Comparison of ENCODE assay signal across 8 mouse cellular contexts in the genomic region with DNA sequence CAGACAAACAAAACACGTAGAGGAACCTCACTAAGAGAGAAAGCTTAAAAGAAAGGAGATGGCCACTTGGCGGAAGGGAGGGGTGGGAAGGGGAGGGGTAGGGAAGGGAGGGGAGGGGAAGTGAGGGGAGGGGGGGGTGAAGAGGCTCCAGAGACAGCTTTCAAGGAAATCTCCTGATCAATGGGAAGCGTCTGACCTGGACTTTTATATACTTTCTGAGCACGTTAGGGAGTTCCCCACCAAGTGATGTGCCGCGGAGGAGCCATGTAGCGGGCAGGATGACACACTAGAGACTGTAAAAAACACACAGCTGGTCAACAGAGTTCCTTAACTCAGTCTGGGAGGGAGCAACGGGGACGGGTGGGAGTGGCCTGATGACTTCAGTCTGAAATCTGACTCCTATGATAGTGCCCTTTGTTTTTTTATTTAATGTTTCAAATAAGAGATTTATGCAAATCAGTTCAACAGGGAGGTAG. TPM values are rescaled to one million over a fixed set of nuclear protein-coding genes. Genes with fewer than 3 reads are reported as not detected.
A peak's percentile ranks its signal among the peaks of the same experiment; 100 is the strongest.
DNase-seq lines count a peak whose midpoint lies in the region; ATAC-seq lines count a peak whose summit lies in the region.

No protein-coding gene starts in this region.

- no peaks in the 10 kb centered on the region for H3K9me3 ChIP-seq in forebrain, embryonic 11.5 days (ENCODE audit: control insufficient read depth, low read length)
- no peaks in the 10 kb centered on the region for H3K9me3 ChIP-seq in hindbrain, embryonic 11.5 days (ENCODE audit: control insufficient read depth, low read length)
- no peaks in the 10 kb centered on the region for H3K9me3 ChIP-seq in liver, embryonic 13.5 days (replicated peaks)
- H3K9me3 ChIP-seq in neural tube, embryonic 11.5 days (ENCODE audit: control insufficient read depth, low read length): no peaks in the 10 kb centered on the region

- H3K4me1 ChIP-seq in forebrain, embryonic 11.5 days (replicated peaks; ENCODE audit: control insufficient read depth, insufficient read depth, low read length): peaks cover 3% of the 10 kb centered on the region; the same call in 1 of the 2 replicates
- H3K4me1 ChIP-seq in hindbrain, embryonic 11.5 days (replicated peaks; ENCODE audit: control insufficient read depth, insufficient read depth, low read length): no peaks in the 10 kb centered on the region
- peaks cover 35% of the 10 kb centered on the region for H3K4me1 ChIP-seq in liver, embryonic 13.5 days (replicated peaks)
- H3K4me1 ChIP-seq in neural tube, embryonic 11.5 days (ENCODE audit: control insufficient read depth, insufficient read depth, low read length): 0 out of 2 replicates have a peak, but pooled peaks cover 7% of the 10 kb centered on the region

- peak; percentile 47 to 58 for DNase-seq in spleen, adult 18-20 months
- DNase-seq in spleen, adult 12 weeks (ENCODE audit: low spot score): no peak
- DNase-seq in forebrain, embryonic 11.5 days (ENCODE audit: low spot score): no peak
- DNase-seq in hindbrain, embryonic 11.5 days (ENCODE audit: low spot score): peak; percentile 55
- DNase-seq in liver, embryonic 13.5 days: no peak
- DNase-seq in neural tube, embryonic 11.5 days (ENCODE audit: low spot score): peak; percentile 63
- DNase-seq in frontal cortex, postnatal 10 days (ENCODE audit: low spot score in 2 of 2): no peak
- no peak for DNase-seq in cerebellum, adult 8-10 months

- H3K27ac ChIP-seq in forebrain, embryonic 11.5 days (ENCODE audit: low read depth, low read length): no peak overlapping the region; the same call in 1 of the 2 replicates
- no peak overlapping the region for H3K27ac ChIP-seq in hindbrain, embryonic 11.5 days (ENCODE audit: low read depth, low read length)
- H3K27ac ChIP-seq in liver, embryonic 13.5 days: peak overlapping the region; percentile 31; the same call in 1 of the 2 replicates
- H3K27ac ChIP-seq in neural tube, embryonic 11.5 days (ENCODE audit: low read depth, low read length): peak overlapping the region; percentile 49; the same call in 1 of the 2 replicates

- H3K9ac ChIP-seq in forebrain, embryonic 11.5 days (ENCODE audit: low read length): peak overlapping the region; percentile 27; the same call in 1 of the 2 replicates
- no peak overlapping the region for H3K9ac ChIP-seq in hindbrain, embryonic 11.5 days (ENCODE audit: low read depth, low read length)
- H3K9ac ChIP-seq in liver, embryonic 13.5 days: no peak overlapping the region
- H3K9ac ChIP-seq in neural tube, embryonic 11.5 days (ENCODE audit: low read length): peak overlapping the region; percentile 37; the same call in 1 of the 2 replicates

- peak overlapping the region; percentile 24 for H3K4me3 ChIP-seq in forebrain, embryonic 11.5 days (ENCODE audit: low read depth, low read length)
- H3K4me3 ChIP-seq in hindbrain, embryonic 11.5 days (ENCODE audit: low read depth, low read length): no peak overlapping the region
- H3K4me3 ChIP-seq in liver, embryonic 13.5 days (replicated peaks): peak overlapping the region; percentile 49; the same call in 1 of the 2 replicates
- peak overlapping the region; percentile 27 for H3K4me3 ChIP-seq in neural tube, embryonic 11.5 days (ENCODE audit: low read depth, low read length)

- 3% methylated on average over 8 of the region's 9 CpGs for WGBS in forebrain, embryonic 11.5 days
- under 1% methylated on average over 7 of the region's 9 CpGs for WGBS in hindbrain, embryonic 11.5 days
- 3% methylated on average over 8 of the region's 9 CpGs for WGBS in liver, embryonic 13.5 days (ENCODE audit: insufficient replicate concordance)
- 0% methylated on average over 8 of the region's 9 CpGs for WGBS in neural tube, embryonic 11.5 days

- H3K4me2 ChIP-seq in forebrain, embryonic 11.5 days (ENCODE audit: low read depth, low read length, severe bottlenecking): peak overlapping the region; percentile 49
- peak overlapping the region; percentile 45 for H3K4me2 ChIP-seq in hindbrain, embryonic 11.5 days (replicated peaks; ENCODE audit: low read depth, low read length)
- peak overlapping the region; percentile 70 for H3K4me2 ChIP-seq in liver, embryonic 13.5 days
- peak overlapping the region; percentile 46 for H3K4me2 ChIP-seq in neural tube, embryonic 11.5 days (ENCODE audit: low read depth)

- no peaks in the 10 kb centered on the region for H3K27me3 ChIP-seq in forebrain, embryonic 11.5 days (ENCODE audit: control insufficient read depth, insufficient read depth, low read length)
- no peaks in the 10 kb centered on the region for H3K27me3 ChIP-seq in hindbrain, embryonic 11.5 days (ENCODE audit: control insufficient read depth, insufficient read depth, low read length)
- peaks cover 7% of the 10 kb centered on the region; the same call in 1 of the 2 replicates for H3K27me3 ChIP-seq in liver, embryonic 13.5 days
- no peaks in the 10 kb centered on the region for H3K27me3 ChIP-seq in neural tube, embryonic 11.5 days (ENCODE audit: control insufficient read depth, insufficient read depth, low read length)

- no peak for ATAC-seq in forebrain, embryonic 11.5 days (replicated peaks; ENCODE audit: low FRiP score)
- ATAC-seq in hindbrain, embryonic 11.5 days (ENCODE audit: low FRiP score): peak; percentile 67; the same call in 1 of the 2 replicates
- ATAC-seq in liver, embryonic 13.5 days (ENCODE audit: low read depth): no peak
- no peak; the same call in 1 of the 2 replicates for ATAC-seq in neural tube, embryonic 11.5 days (ENCODE audit: insufficient read depth, low FRiP score, low TSS enrichment)

- no peaks in the 10 kb centered on the region for H3K36me3 ChIP-seq in forebrain, embryonic 11.5 days (ENCODE audit: control insufficient read depth, insufficient read depth, low read length)
- H3K36me3 ChIP-seq in hindbrain, embryonic 11.5 days (ENCODE audit: control insufficient read depth, insufficient read depth, low read length): no peaks in the 10 kb centered on the region
- no peaks in the 10 kb centered on the region for H3K36me3 ChIP-seq in liver, embryonic 13.5 days
- no peaks in the 10 kb centered on the region for H3K36me3 ChIP-seq in neural tube, embryonic 11.5 days (ENCODE audit: control insufficient read depth, insufficient read depth, low read length)

RNA-seq across cellular contexts. Expression of gene D17Wsu92e, which starts 6.5 kb away (rescaled TPM):
- polyA plus RNA-seq in forebrain, embryonic 11.5 days (2014; fragmentation: Nextera tagmentation; extraction: Ambion mirVana): 12.7 and 14.1 TPM in 2 replicates
- 10.4 and 10.9 TPM in 2 replicates for polyA plus RNA-seq in hindbrain, embryonic 11.5 days (2014; fragmentation: Nextera tagmentation; extraction: Ambion mirVana)
- 13.2 and 13.3 TPM in 2 replicates for polyA plus RNA-seq in liver, embryonic 13.5 days (2015; fragmentation: Nextera tagmentation; extraction: Ambion mirVana)
- polyA plus RNA-seq in neural tube, embryonic 11.5 days (2014; fragmentation: Nextera tagmentation; extraction: Ambion mirVana): 12.6 and 14.1 TPM in 2 replicates

RNA-seq across cellular contexts. Expression of gene Snrpc, which starts 11.0 kb away (rescaled TPM):
- polyA plus RNA-seq in forebrain, embryonic 11.5 days (2014; fragmentation: Nextera tagmentation; extraction: Ambion mirVana): 371 and 373 TPM in 2 replicates
- polyA plus RNA-seq in hindbrain, embryonic 11.5 days (2014; fragmentation: Nextera tagmentation; extraction: Ambion mirVana): 344 and 359 TPM in 2 replicates
- polyA plus RNA-seq in liver, embryonic 13.5 days (2015; fragmentation: Nextera tagmentation; extraction: Ambion mirVana): 182 and 183 TPM in 2 replicates
- polyA plus RNA-seq in neural tube, embryonic 11.5 days (2014; fragmentation: Nextera tagmentation; extraction: Ambion mirVana): 350 and 368 TPM in 2 replicates

RNA-seq across cellular contexts. Expression of gene Uhrf1bp1, which starts 29.3 kb away (rescaled TPM):
- 7.8 and 9.7 TPM in 2 replicates for polyA plus RNA-seq in forebrain, embryonic 11.5 days (2014; fragmentation: Nextera tagmentation; extraction: Ambion mirVana)
- polyA plus RNA-seq in hindbrain, embryonic 11.5 days (2014; fragmentation: Nextera tagmentation; extraction: Ambion mirVana): 4.9 TPM in 2 replicates
- polyA plus RNA-seq in liver, embryonic 13.5 days (2015; fragmentation: Nextera tagmentation; extraction: Ambion mirVana): 2.0 and 3.5 TPM in 2 replicates
- 7.6 and 7.8 TPM in 2 replicates for polyA plus RNA-seq in neural tube, embryonic 11.5 days (2014; fragmentation: Nextera tagmentation; extraction: Ambion mirVana)

Comparison
In these comparisons a context has a peak if more than half of its experiments do, and no peak if none do; other contexts are left out.
1. DNase-seq: peak in spleen, adult 18-20 months (2 of 2), hindbrain, embryonic 11.5 days (single experiment) and neural tube, embryonic 11.5 days (single experiment); none in spleen, adult 12 weeks (single experiment), forebrain, embryonic 11.5 days (single experiment), liver, embryonic 13.5 days (single experiment), frontal cortex, postnatal 10 days (0 of 2) and cerebellum, adult 8-10 months (single experiment).
2. H3K27ac ChIP-seq: peak in liver, embryonic 13.5 days (single experiment) and neural tube, embryonic 11.5 days (single experiment); none in forebrain, embryonic 11.5 days (single experiment) and hindbrain, embryonic 11.5 days (single experiment).
3. H3K9ac ChIP-seq: peak in forebrain, embryonic 11.5 days (single experiment) and neural tube, embryonic 11.5 days (single experiment); none in hindbrain, embryonic 11.5 days (single experiment) and liver, embryonic 13.5 days (single experiment).
4. Peak in every context shown above with its lines, with median percentiles within 50 percentile points of each other: H3K4me2 ChIP-seq.